Mouse (Mus musculus): ENCODE data around the gene Mzf1.
A peak's percentile ranks its signal among the peaks of the same experiment; 100 is the strongest.

DNA sequence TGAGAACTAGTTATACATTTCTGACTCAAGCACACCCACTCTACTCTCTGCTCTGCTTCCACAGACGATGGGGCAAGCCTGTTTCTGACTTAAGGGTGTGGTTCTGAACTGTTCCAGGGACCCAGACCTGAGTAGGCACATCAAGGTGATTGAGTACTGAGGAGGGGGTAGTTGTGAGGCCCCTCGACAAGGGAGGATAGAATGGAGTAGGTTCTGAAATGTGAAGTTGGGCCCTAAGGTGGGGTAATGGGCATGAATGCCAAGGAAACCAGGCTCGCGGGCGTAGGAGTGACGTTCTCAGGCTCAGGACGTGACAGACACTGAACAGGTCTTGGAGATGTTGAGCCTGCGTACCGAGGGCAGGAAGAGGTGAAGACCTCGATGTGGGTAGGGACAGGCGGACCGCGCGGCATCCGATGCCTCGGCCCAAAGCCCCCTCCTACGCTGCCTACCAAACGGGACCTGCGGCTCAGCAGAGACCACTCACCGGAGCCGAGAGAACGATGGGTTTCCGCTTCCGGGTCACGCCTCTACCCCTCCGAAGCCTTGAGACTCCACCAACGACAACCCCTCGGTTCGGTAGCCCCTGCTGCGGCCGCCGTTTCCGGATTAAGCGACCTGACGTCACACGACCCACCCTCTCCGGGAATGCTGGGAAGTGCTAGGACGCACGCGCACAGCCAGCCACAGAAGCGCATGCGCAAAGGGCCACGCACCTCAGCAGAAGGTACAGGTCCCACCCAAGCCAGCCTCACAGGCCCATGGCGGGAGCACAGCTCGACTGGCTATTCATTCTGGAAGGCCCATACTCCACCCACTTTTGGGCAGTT, 20.2 kb downstream of the Mzf1 start, which contains the start of gene Chmp2a:
- TF ChIP-seq CTCF (IDR thresholded peaks at IDR 0.05), result no peak
- 0 out of 2 replicates have a peak, but pooled peaks have one; percentile 41 for TF ChIP-seq EP300 (IDR thresholded peaks at IDR 0.05)
